ENCODE assay signal across 9 mouse cellular contexts in the genomic region with DNA sequence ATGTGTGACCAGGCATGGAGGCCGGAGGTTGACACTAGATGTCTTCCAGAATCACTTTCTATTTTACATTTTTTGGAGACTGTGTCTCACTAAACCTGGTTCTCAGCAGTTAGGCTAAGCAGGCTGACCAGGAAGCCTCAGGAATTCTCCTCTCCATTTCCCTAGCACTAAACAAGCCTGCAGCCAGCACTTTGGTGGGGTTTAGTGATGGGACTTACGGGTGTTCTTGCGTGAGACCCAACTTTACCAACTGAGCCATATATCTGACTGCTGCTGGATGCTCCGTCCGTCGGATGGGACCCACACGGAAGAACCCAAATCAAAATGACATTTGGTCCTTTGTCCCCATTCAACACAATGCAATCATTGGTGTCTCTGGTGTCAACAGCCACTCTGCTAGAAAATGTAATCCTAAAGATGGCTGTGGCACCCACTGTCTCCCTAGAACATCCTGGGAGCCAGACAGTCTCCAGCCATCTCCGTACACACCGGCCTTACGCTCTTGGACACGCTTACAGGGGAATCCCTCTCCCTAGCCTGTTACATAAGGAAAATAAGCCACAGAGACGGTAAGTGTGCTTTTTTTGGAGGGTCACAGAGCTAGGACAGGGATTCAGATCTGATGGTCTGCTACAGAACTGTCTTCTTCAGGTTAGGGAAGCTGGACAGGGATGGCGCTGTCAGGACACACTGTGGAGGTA. TPM values are rescaled to one million over a fixed set of nuclear protein-coding genes. Genes with fewer than 3 reads are reported as not detected.
DNase-seq lines count a peak whose midpoint lies in the region; ATAC-seq and TF ChIP-seq lines count a peak whose summit lies in the region.
"Had no signal": no experiment of that assay in that cellular context is flagged by ENCODE, and none has a peak within 500 bp of the region (broad histone marks: within the 10 kb centered on the region; RNA-seq: fewer than 3 reads in every experiment).

No protein-coding gene starts in this region.

- H3ac ChIP-seq in myocyte (ENCODE audit: control insufficient read depth, insufficient read length): no peak overlapping the region

- WGBS in heart, adult 2 months: 48% methylated on average over 13 of the region's 13 CpGs
- 75% methylated on average over 13 of the region's 13 CpGs for WGBS in liver, embryonic 12.5 days (ENCODE audit: insufficient replicate concordance)
- WGBS in liver, embryonic 11.5 days: 89% methylated on average over 13 of the region's 13 CpGs
- 89% methylated on average over 13 of the region's 13 CpGs for WGBS in forebrain, embryonic 14.5 days

- peaks cover 2% of the 10 kb centered on the region for H3K79me2 ChIP-seq in heart, adult 2 months (replicated peaks; ENCODE audit: control insufficient read depth, insufficient read depth, low read length)
- H3K79me2 ChIP-seq in myocyte (ENCODE audit: control insufficient read depth, insufficient read depth): peaks cover 5% of the 10 kb centered on the region

- ATAC-seq in liver, embryonic 12.5 days: no peak
- no peak for ATAC-seq in liver, embryonic 11.5 days (replicated peaks; ENCODE audit: low FRiP score)
- no peak for ATAC-seq in forebrain, embryonic 14.5 days

- TF ChIP-seq CTCF in heart, adult 2 months (IDR thresholded peaks at IDR 0.05): no peak

- no peaks in the 10 kb centered on the region for H3K27me3 ChIP-seq in heart, adult 2 months (ENCODE audit: control insufficient read depth, insufficient read depth, low read length)
- H3K27me3 ChIP-seq in liver, embryonic 12.5 days (replicated peaks): peaks cover 48% of the 10 kb centered on the region
- H3K27me3 ChIP-seq in liver, embryonic 11.5 days (replicated peaks; ENCODE audit: control insufficient read depth, insufficient read depth, low read length): peaks cover 27% of the 10 kb centered on the region
- H3K27me3 ChIP-seq in forebrain, embryonic 14.5 days (replicated peaks; ENCODE audit: control insufficient read depth, insufficient read depth, low read length): no peaks in the 10 kb centered on the region
- H3K27me3 ChIP-seq in myocyte (ENCODE audit: control insufficient read depth, insufficient read depth, insufficient read length): no peaks in the 10 kb centered on the region

- peak overlapping the region; percentile 60 for H3K9ac ChIP-seq in heart, adult 2 months (ENCODE audit: low read depth, low read length)
- H3K9ac ChIP-seq in liver, embryonic 12.5 days: no peak overlapping the region
- H3K9ac ChIP-seq in liver, embryonic 11.5 days (ENCODE audit: low read depth, low read length): no peak overlapping the region
- H3K9ac ChIP-seq in forebrain, embryonic 14.5 days (ENCODE audit: low read length): no peak overlapping the region

- H3K4me1 ChIP-seq in heart, adult 2 months (ENCODE audit: control insufficient read depth, insufficient read depth, low read length): peaks cover 44% of the 10 kb centered on the region
- peaks cover 77% of the 10 kb centered on the region for H3K4me1 ChIP-seq in liver, embryonic 12.5 days
- H3K4me1 ChIP-seq in liver, embryonic 11.5 days (replicated peaks; ENCODE audit: control insufficient read depth, insufficient read depth, low read length): peaks cover 49% of the 10 kb centered on the region
- peaks cover 16% of the 10 kb centered on the region for H3K4me1 ChIP-seq in forebrain, embryonic 14.5 days (ENCODE audit: control insufficient read depth, insufficient read depth, low read length)

- peak overlapping the region; percentile 96 for H3K4me3 ChIP-seq in heart, adult 2 months
- no peak overlapping the region for H3K4me3 ChIP-seq in liver, embryonic 12.5 days
- no peak overlapping the region for H3K4me3 ChIP-seq in liver, embryonic 11.5 days (ENCODE audit: low read depth, low read length)
- H3K4me3 ChIP-seq in forebrain, embryonic 14.5 days (ENCODE audit: low read depth, low read length): no peak overlapping the region
- no peak overlapping the region for H3K4me3 ChIP-seq in myocyte

- H3K36me3 ChIP-seq in heart, adult 2 months (ENCODE audit: control insufficient read depth, insufficient read depth, low read length): peaks cover 2% of the 10 kb centered on the region
- H3K36me3 ChIP-seq in liver, embryonic 12.5 days: no peaks in the 10 kb centered on the region
- H3K36me3 ChIP-seq in liver, embryonic 11.5 days (ENCODE audit: control insufficient read depth, insufficient read depth, low read length): no peaks in the 10 kb centered on the region
- no peaks in the 10 kb centered on the region for H3K36me3 ChIP-seq in forebrain, embryonic 14.5 days (ENCODE audit: control insufficient read depth, insufficient read depth, low read length)
- H3K36me3 ChIP-seq in myocyte (ENCODE audit: control insufficient read depth, insufficient read depth): no peaks in the 10 kb centered on the region

- no peaks in the 10 kb centered on the region for H3K9me3 ChIP-seq in liver, embryonic 12.5 days (replicated peaks)
- no peaks in the 10 kb centered on the region for H3K9me3 ChIP-seq in liver, embryonic 11.5 days (ENCODE audit: control insufficient read depth, low read length)
- H3K9me3 ChIP-seq in forebrain, embryonic 14.5 days (replicated peaks; ENCODE audit: control insufficient read depth, low read length): no peaks in the 10 kb centered on the region

- peak overlapping the region; percentile 91 for H3K27ac ChIP-seq in heart, adult 2 months
- no peak overlapping the region for H3K27ac ChIP-seq in liver, embryonic 12.5 days
- H3K27ac ChIP-seq in liver, embryonic 11.5 days (ENCODE audit: low read depth, low read length): no peak overlapping the region
- no peak overlapping the region for H3K27ac ChIP-seq in forebrain, embryonic 14.5 days (ENCODE audit: low read depth, low read length)

- no peak for DNase-seq in heart, adult 2 months
- DNase-seq in heart, adult 8-10 months (ENCODE audit: low spot score): no peak
- no peak for DNase-seq in liver, embryonic 11.5 days (ENCODE audit: low spot score)
- no peak for DNase-seq in forebrain, embryonic 14.5 days (ENCODE audit: low spot score)
- no peak for DNase-seq in adrenal gland, adult (ENCODE audit: inconsistent age in 2 of 2, low spot score in 1 of 2)
- DNase-seq in cerebellum, postnatal 14 days: no peak

- peak overlapping the region; percentile 23; the same call in 1 of the 2 replicates for H3K4me2 ChIP-seq in liver, embryonic 12.5 days
- no peak overlapping the region; the same call in 1 of the 2 replicates for H3K4me2 ChIP-seq in liver, embryonic 11.5 days
- peak overlapping the region; percentile 0; the same call in 1 of the 2 replicates for H3K4me2 ChIP-seq in forebrain, embryonic 14.5 days (ENCODE audit: low read length)
- H3K4me2 ChIP-seq in myocyte (ENCODE audit: low read depth): peak overlapping the region; percentile 25

- TF ChIP-seq EP300 in heart, adult 2 months (IDR thresholded peaks at IDR 0.05; ENCODE audit: insufficient read depth, low read depth, low read length): no peak

- intact Hi-C loops in heart, adult 2 months (cut with DNase I): no loop called here

- TF ChIP-seq POLR2A in heart, adult 2 months (IDR thresholded peaks at IDR 0.05; ENCODE audit: insufficient read depth, low read depth, low read length): no peak
- TF ChIP-seq POLR2A in myocyte (IDR thresholded peaks at IDR 0.05; ENCODE audit: insufficient read length, low read depth): no peak

TF ChIP-seq in myocyte, 11 proteins besides CTCF, POLR2A, EP300 and RAD21:
- TF ChIP-seq MYOD1 (IDR thresholded peaks at IDR 0.05; ENCODE audit: control insufficient read depth in 1 of 3, insufficient read length in 2 of 3, low read depth in 2 of 3): no peak
- TF ChIP-seq E2F4 (IDR thresholded peaks at IDR 0.05; ENCODE audit: insufficient read depth): no peak
- no peak for TF ChIP-seq MAX (IDR thresholded peaks at IDR 0.05; ENCODE audit: low read depth)
- TF ChIP-seq POLR2AphosphoS2 (IDR thresholded peaks at IDR 0.05; ENCODE audit: insufficient read length, low read depth): no peak
- no peak for TF ChIP-seq SRF (IDR thresholded peaks at IDR 0.05; ENCODE audit: control insufficient read depth, insufficient read length, low read depth)
- no peak for TF ChIP-seq REST (IDR thresholded peaks at IDR 0.05; ENCODE audit: insufficient read depth, insufficient read length)
- TF ChIP-seq TCF3 (IDR thresholded peaks at IDR 0.05; ENCODE audit: insufficient read length, low read depth): no peak
- TF ChIP-seq MYOG (IDR thresholded peaks at IDR 0.05; ENCODE audit: control insufficient read depth in 1 of 3, insufficient read depth in 1 of 3, insufficient read length in 2 of 3, low read depth in 2 of 3): no peak
- no peak for TF ChIP-seq TCF12 (IDR thresholded peaks at IDR 0.05; ENCODE audit: insufficient read depth, poor library complexity, severe bottlenecking)
- TF ChIP-seq CEBPB (IDR thresholded peaks at IDR 0.05; ENCODE audit: insufficient read depth, poor library complexity, severe bottlenecking): no peak
- no peak for TF ChIP-seq USF1 (IDR thresholded peaks at IDR 0.05; ENCODE audit: low read depth)

RNA-seq across cellular contexts. Expression of a gene that starts 3.8 kb away (rescaled TPM):
- total RNA-seq in heart, adult 2 months (2021): 10 to 100 TPM; 15.3 to 17.6 TPM
- 17.7 and 20.4 TPM in 2 replicates for polyA plus RNA-seq in heart, adult 2 months (2012; rRNA removed)
- total RNA-seq in heart, adult 8-10 months (2022): 10 to 100 TPM; 11.3 to 21.8 (median 12.9) TPM
- polyA plus RNA-seq in liver, embryonic 12.5 days (2016; fragmentation: Nextera tagmentation; extraction: Ambion mirVana): 12.1 and 12.4 TPM in 2 replicates
- polyA plus RNA-seq in liver, embryonic 11.5 days (2014; fragmentation: Nextera tagmentation; extraction: Ambion mirVana): 17.0 and 18.4 TPM in 2 replicates
- 10.0 and 15.6 TPM in 2 replicates for polyA plus RNA-seq in forebrain, embryonic 14.5 days (2014; fragmentation: Nextera tagmentation; extraction: Ambion mirVana)
- polyA plus RNA-seq in myocyte (2012; fragmentation: generic; extraction: Trizol): 14.0 TPM
- total RNA-seq: neutrophil, adult 5-6 weeks had no signal

RNA-seq across cellular contexts. Expression of a gene that starts 38.3 kb away (rescaled TPM):
- under 1 TPM in 1 of 2 experiments, not detected in 1; 0.10 TPM for total RNA-seq in heart, adult 2 months (2021)
- polyA plus RNA-seq in heart, adult 2 months (2012; rRNA removed): 0.04 and 0.38 TPM in 2 replicates
- under 1 TPM in 1 of 4 experiments, not detected in 3; 0.11 TPM for total RNA-seq in heart, adult 8-10 months (2022)
- 0.31 and 0.37 TPM in 2 replicates for polyA plus RNA-seq in liver, embryonic 12.5 days (2016; fragmentation: Nextera tagmentation; extraction: Ambion mirVana)
- 0.84 and 0.86 TPM in 2 replicates for polyA plus RNA-seq in liver, embryonic 11.5 days (2014; fragmentation: Nextera tagmentation; extraction: Ambion mirVana)
- polyA plus RNA-seq in forebrain, embryonic 14.5 days (2014; fragmentation: Nextera tagmentation; extraction: Ambion mirVana): 0.14 TPM in 1 of 2 replicates, not detected in the other
- 0.01 TPM for polyA plus RNA-seq in myocyte (2012; fragmentation: generic; extraction: Trizol)
- total RNA-seq: neutrophil, adult 5-6 weeks had no signal
